Mouse (Mus musculus) midbrain, embryonic 14.5 days (tissue): Measurements from ENCODE around the gene Il18r1. TPM values are rescaled to one million over a fixed set of nuclear protein-coding genes. Genes with fewer than 3 reads are reported as not detected.

Experiments used
- ATAC-seq: fragments of 200-750 bp; cut with Nextera tagmentation; 2 replicates; pipeline ENCODE4 v1.8.0; 2017; ENCODE audit warnings: moderate number of reproducible peaks, moderate library complexity; ENCODE audit not compliant: low FRiP score, low TSS enrichment
- DNase-seq: peaks from one replicate; pipeline ENCODE4 v3.0.0-alpha.2; 2015
- H3K27ac ChIP-seq: fragments of 300-500 bp; sonication (generic); replicated peaks from 2 replicates; pipeline ENCODE4 v1.5.1; 2014; ENCODE audit warnings: mild to moderate bottlenecking, low read depth, low read length, moderate library complexity
- H3K27me3 ChIP-seq: fragments of 300-500 bp; sonication (generic); 2 replicates; pipeline ENCODE4 v1.6.1; 2014; ENCODE audit warnings: low read length, control low read depth, mixed read lengths; ENCODE audit not compliant: control insufficient read depth, insufficient read depth
- H3K36me3 ChIP-seq: fragments of 300-500 bp; sonication (generic); 2 replicates; pipeline ENCODE4 v1.6.1; 2014; ENCODE audit warnings: low read length, control low read depth; ENCODE audit not compliant: control insufficient read depth, insufficient read depth
- H3K4me1 ChIP-seq: fragments of 300-500 bp; sonication (generic); 2 replicates; pipeline ENCODE4 v1.6.1; 2014; ENCODE audit warnings: mild to moderate bottlenecking, antibody characterized with exemption, low read length, control low read depth; ENCODE audit not compliant: control insufficient read depth, insufficient read depth
- H3K4me2 ChIP-seq: fragments of 300-500 bp; sonication (generic); 2 replicates; pipeline ENCODE4 v1.6.1; 2014; ENCODE audit warnings: mild to moderate bottlenecking, low read length, moderate library complexity
- H3K4me3 ChIP-seq: fragments of 300-500 bp; sonication (generic); replicated peaks from 2 replicates; pipeline ENCODE4 v1.5.1; 2014; ENCODE audit warnings: low read depth, low read length
- H3K9ac ChIP-seq: fragments of 300-500 bp; sonication (generic); replicated peaks from 2 replicates; pipeline ENCODE4 v1.6.1; 2014; ENCODE audit warnings: mild to moderate bottlenecking, low read length, moderate library complexity
- H3K9me3 ChIP-seq: fragments of 300-500 bp; sonication (generic); 2 replicates; pipeline ENCODE4 v1.6.1; 2016; ENCODE audit warnings: low read length, control low read depth, mixed read lengths; ENCODE audit not compliant: control insufficient read depth
- WGBS: fragments of 180-500 bp; shearing (Covaris S2); extraction: QIAGEN DNeasy Blood & Tissue Kit; methylation state at CpG from one replicate; pipeline ENCODE4 v1.1.7; 2014; 5-methylcytosine and 5-hydroxymethylcytosine counted together
- polyA plus RNA-seq: library from polyadenylated mRNA; unstranded; fragments of >200 nt; fragmentation: Nextera tagmentation; extraction: Ambion mirVana; gene quantifications from 2 replicates; pipeline ENCODE4 v1.2.1, GENCODE M21; 2014

Gene Il18r1
- polyA plus RNA-seq, 1 experiment from 2014 or later = not detected

DNA sequence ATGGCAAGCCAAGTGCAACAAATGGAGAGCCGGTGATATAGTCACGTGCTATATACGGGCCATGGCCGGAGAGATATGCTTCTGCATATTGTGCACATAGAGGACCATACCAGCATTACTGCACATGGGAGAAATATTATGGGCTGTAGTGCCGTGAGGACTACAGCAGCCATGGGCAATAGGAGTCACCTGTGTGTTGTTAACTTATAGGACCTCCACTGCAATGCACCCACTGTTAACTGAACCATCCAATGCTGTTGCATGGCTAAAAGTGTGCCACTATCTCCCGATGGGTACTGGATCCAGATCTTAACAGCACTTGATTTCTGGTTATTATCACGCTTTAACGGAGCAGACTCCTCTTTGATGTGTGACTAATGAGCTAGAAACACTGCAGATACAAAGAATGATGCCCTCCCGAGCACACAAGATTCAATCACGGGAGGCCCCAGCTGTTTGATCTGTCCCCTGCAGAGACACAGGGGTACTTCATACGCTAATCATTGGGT is 81.8 kb downstream of the Il18r1 start:
- Histone ChIP-seq H3K9ac (no peak overlapping the region), H3K4me2 (no peak overlapping the region), H3K4me1 (no peaks in the 10 kb centered on the region), H3K27ac (no peak overlapping the region), H3K36me3 (no peaks in the 10 kb centered on the region), H3K9me3 (no peaks in the 10 kb centered on the region), H3K27me3 (no peaks in the 10 kb centered on the region), H3K4me3 (no peak overlapping the region)
- WGBS = 57% methylated on average over 11 of the region's 11 CpGs
- DNase-seq (peak; percentile 54), ATAC-seq (no peak)

DNA sequence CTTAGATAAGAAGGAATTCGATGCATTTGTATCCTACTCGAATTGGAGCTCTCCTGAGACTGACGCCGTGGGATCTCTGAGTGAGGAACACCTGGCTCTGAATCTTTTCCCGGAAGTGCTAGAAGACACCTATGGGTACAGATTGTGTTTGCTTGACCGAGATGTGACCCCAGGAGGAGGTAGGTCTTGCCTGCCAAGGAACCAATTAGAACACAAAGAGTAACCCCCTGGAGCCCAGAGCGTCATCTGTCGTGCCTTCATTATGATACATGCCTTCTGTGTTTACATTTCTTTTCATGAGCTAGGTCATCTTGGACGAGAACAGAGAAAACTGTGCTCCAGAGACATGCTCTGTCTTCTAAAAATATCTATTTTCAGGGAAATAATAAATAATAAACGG is 82.4 kb downstream of the Il18r1 start:
- no peaks in the 10 kb centered on the region for H3K4me1 ChIP-seq
- H3K27me3 ChIP-seq = no peaks in the 10 kb centered on the region
- no peaks in the 10 kb centered on the region for H3K9me3 ChIP-seq
- H3K36me3 ChIP-seq = no peaks in the 10 kb centered on the region
- DNase-seq = peak; percentile 15
- no peak for ATAC-seq
- 60% methylated on average over 10 of the region's 10 CpGs for WGBS
- no peak overlapping the region for H3K9ac ChIP-seq
- 0 out of 2 replicates have a peak overlapping the region, but pooled peaks have one; percentile 32 for H3K27ac ChIP-seq
- no peak overlapping the region for H3K4me2 ChIP-seq
- no peak overlapping the region for H3K4me3 ChIP-seq

Other genes with a start within 250 kb of the Il18r1 start
- gene Il1r1, start 240.5 kb upstream of the Il18r1 start, polyA plus RNA-seq = 0.36 and 0.79 TPM in 2 replicates
- 0.74 TPM in 2 replicates for gene Il1rl2, start 140.9 kb upstream of the Il18r1 start, polyA plus RNA-seq
- gene Il1rl1, start 36.0 kb upstream of the Il18r1 start, polyA plus RNA-seq = 0.07 TPM in 1 of 2 replicates, not detected in the other
- gene Il18rap, start 49.8 kb downstream of the Il18r1 start, polyA plus RNA-seq = 0.16 TPM in 1 of 2 replicates, not detected in the other
- not detected in 2 replicates for gene Slc9a4, start 114.5 kb downstream of the Il18r1 start, polyA plus RNA-seq
- gene Slc9a2, start 215.0 kb downstream of the Il18r1 start, polyA plus RNA-seq = 0.05 TPM in 1 of 2 replicates, not detected in the other